Mouse (Mus musculus): ENCODE results near the gene Rab11fip5.
A peak's percentile ranks its signal among the peaks of the same experiment; 100 is the strongest.

Rab11fip5 gene

DNA sequence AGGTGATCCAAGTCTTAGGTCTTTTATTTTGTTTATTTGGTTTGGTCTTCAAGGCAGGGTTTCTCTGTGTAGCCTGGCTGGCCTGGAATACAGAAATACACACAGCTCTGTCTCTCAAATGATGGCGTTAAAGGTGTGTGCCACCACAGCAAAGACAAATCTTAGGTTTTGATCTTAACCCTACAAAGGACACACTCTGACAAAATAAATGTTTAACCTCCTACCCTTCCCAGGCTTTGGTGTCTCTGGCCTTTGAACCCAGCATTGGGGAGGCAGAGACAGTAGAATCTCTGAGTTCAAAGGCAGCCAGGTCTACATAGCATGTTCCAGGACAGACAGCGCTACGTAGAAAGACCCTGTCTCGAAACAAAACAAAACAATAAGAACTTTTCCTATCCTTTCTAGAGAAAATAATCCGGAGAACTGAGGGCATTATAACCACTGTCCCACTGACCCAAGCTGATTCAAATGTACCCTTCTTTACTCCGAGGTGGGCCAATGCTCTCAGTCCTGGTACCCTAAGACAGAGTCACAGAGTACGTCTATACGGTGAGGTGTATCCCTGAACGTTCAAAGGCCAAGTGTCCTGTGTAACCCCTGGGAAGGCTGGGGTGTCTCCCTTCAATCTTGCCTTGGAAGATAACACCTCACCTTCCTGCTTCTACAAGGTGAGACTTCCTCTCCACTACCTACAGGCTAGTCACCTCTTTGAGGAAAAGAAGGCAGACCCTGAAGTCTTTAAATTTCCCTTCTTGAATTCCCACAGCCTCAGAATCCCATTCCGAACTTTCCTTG, 1.2 kb downstream of the Rab11fip5 start:
- DNase-seq = no peak

DNA sequence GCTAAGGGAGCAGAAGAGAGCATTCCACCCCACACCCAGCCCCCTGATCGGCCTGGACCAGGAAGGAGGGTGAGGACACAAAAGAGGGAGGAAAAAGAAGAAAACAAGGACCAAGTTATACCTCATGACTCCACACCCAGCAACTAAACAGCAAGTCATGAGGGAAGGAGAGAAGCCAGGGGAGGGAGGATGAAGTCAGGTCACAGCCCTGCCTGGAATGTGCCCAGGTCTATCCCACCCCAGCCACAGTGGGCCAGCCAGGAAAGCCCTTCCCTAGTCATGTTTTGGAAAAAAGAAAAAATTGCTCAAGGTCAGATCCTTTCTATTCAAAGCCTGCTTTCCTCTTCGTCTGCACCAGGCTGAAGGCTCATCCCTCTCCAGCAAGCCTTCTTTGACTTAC, 1.9 kb downstream of the Rab11fip5 start:
- no peak for DNase-seq

DNA sequence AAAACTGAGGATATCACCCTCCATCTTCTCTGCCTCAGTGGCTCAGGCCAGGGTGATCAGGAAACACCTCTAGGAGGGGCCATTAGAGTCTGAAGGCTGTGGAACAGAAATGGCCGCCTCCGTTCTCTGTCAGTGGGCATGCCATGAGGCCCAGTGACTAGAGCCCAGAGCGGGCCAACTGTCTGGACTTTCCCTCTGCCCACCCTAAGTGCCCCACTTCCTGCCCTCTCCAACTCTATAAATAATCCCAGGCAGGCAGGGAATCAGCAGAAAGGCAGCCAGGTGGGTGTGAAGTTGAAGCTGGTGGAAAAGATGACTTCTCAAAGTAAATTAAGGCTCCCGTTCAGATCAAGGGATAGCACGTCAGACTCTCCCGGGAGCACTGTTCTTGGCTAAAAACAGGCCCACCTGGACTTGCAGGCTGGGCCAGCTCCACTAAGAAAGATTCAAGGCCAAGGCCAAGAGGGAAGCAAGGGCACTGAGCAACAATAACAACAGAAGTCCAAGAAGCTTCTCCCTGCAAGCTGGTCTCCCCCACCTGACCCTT, 2.5 kb downstream of the Rab11fip5 start:
- peak in 1 of 2 experiments; percentile 27 for DNase-seq

DNA sequence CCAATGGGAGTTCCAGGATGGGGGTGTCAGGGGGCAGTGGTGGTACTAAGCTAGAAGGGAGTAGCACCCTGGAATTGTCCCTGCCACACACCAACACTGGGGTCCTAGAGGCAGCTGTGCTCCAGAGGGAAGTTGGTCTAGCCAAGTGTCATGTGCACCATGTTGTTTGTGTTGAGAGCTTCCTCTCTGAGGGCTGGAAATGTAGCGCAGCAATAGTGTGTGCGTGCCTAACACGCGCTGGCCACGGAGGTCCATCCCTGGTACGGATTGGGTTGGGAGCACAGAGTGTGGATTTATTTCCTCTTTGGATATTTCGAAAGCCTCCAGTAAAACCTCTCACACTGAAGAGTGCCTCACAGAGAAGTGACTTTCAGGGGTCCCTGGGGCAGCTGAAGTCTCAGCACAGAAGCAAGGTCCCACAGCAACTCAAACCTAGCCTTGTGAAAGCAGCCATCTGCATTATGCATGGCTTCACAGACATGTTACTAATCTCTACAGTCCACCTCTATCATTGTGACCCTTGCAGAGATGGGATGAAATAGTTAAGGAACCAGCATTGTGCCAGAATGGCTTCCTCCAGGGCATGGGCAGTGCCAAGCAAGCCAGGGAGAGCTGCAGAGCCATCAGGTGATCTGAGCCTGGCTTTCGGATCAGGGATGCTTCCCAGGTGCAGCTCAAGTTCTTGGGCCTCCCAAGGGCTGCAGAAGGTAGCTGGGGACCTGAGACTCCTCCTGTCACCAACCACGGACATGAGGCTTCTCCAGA, 3.6 kb downstream of the Rab11fip5 start:
- no peak for DNase-seq

DNA sequence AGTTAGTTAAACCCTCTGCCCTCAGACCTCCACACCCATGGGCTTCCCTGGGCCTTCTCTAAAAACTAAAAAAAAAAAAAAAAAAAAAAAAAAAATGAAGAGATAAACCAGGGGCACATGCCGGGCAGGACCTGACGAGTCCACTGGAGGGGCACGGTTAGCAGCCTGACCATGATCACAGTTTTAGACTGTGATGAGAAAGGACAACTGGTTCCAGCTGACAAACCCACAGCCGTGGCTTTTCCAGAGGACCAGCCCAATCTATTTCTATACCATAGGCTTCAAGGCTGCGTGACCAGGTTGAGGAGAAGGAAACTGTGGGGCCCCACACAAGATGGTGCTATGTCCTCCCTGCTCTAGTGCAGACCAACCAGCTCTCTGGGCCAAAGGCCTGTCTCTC, 4.4 kb downstream of the Rab11fip5 start:
- no peak for DNase-seq

DNA sequence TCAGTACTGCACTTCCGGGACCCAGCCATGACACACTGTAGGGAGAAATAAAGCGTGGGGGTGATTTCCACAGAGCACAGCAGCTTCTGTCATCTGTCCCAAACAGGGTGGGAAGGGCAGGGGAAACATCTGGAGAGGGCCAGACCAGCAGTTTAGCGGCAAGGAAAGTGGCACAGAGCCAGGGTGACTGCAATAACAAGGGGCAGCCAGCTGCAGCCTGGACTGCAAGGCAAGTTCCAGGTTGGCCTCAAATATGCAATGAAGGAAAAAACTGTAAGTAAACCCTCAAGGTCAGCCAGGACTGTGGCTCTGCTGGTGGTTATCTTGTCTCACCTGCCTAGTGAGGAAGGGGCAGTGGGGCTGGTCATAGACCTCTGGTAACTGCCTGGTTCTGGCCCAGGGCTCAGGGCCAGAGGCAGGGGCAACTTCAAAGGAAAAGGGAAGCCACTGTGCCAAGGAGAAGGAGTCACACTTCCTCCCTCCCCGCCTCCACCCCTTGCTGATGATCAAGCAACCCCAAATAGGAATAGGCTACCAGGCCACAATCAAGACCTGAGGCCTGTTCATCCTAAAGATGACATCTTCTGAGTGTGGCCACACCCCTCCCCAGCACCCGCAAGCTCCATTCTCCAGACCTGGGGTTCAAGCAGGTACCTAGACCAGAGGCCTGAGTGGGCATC, 5.1 kb downstream of the Rab11fip5 start:
- no peak for DNase-seq

DNA sequence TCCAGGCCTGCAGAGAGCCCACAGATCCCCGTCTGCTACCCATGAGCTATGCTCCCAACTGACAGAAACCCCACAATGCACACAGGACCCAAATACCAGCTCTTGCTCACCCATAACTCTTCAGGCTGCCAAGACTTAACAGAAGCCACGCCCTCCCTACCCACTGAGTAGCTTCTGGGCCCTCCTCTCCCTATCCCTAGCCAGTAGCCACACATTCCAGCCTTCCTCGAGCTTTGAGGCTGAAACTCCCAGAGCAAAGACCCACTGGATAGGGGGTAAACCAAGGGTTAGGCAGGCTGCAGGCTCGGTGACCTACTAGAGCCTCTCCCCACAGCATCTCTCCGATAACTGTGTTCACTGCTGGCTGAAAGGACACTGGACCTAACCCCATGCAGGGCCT, 5.7 kb downstream of the Rab11fip5 start:
- no peak for DNase-seq

DNA sequence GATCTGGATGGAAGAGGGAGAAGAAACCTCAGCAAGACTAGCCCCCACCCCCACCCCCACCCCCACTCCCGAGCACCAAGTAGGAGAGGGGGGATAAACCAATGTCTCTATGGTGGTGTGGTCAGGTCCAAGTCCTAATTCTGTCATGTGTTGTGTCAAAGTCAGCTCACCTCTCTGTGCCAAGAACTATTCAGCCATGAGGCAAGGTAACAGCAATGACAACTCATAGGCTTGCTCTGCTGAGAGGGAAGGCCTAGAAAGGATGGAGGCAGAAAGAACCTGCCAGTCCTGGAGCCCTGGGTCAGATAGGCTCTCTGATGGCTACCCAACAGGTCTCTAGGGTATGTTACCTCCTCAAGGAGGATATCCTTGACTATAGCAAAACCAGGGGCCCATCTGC, 6.3 kb downstream of the Rab11fip5 start:
- DNase-seq = no peak

DNA sequence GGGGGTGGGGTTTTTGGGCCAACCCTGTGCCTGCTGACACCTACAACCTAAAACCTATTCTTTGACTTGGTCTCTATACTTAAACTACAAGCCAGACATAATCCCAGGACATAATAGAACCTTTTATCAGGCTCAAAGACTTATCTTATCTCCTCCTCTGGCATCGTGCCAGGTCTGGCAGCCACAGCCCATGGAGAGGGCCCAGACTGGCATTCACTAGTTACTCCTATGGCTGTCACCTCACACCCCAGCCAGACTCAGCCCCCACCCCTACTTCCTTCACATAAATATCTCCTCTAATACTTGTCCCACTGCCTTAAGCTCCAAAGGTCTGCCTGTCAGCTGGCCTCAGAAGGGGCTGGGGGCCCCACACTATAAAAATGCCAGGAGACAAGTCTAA, 8.0 kb downstream of the Rab11fip5 start:
- DNase-seq = no peak

DNA sequence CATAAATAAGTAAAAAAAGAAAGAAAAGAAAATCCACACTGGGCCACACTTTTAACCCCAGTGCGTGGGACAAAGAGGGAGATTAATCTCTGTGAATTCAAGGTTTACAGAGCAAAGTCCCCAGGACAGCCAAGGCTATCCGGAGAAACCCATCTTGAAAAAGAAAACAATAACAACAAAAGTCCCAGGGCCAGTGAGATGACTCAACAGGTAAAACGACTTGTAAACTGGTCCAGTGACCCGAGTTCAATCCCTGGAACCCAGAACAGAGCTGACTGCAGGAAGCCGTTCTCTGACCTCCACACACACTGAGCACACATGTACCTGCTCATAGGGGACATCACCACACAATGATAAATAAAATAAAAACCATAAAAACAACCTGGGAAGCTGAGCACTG, 10.0 kb downstream of the Rab11fip5 start:
- no peak for DNase-seq

DNA sequence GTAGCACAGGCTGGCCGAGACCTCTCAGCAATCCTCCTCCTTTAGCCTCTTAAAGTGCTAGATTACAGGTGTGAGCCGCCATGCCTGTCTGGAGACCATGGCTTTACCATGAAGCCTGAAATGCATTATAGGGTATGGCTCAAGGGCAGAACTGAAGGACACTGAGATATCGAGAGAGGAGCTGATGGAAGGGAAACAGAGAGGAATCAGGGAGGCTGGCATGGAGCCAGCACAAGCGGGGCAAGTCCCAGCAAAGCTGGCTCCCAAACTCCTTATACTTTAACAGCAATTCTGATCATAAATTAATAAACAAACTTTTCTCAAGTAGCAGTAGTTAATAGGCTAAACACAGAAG, 10.6 kb downstream of the Rab11fip5 start:
- DNase-seq = no peak

DNA sequence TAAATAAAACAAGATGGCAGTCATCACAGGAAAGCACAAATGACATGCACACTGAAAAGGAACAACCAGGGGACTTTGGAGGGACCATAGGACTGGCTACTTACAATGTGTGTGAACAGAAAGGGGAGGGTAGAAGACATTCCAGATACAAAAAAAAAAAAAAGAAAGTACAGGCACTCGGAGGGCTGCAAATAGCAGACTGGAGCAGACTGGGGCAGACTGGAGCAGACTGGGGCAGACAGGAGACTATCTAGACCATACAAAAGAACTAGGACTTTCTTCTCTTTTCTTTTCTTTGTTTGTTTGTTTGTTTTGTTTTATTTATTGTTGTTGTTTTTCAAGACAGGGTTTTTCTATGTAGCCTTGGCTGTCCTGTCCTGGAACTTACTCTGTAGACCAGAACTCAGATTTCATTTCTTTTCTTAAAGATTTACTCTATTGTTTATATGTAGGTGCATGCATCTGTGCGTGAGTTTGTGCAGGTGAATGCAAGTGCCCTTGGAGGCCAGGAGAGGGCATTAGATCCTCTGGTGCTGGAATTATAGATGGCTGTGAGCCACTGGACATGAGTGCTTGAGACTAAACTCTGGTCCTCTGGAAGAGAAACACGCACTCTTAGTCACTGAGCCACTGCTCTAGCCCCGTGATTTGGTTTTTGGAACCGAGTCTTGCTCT, 11.1 kb downstream of the Rab11fip5 start:
- no peak for DNase-seq

DNA sequence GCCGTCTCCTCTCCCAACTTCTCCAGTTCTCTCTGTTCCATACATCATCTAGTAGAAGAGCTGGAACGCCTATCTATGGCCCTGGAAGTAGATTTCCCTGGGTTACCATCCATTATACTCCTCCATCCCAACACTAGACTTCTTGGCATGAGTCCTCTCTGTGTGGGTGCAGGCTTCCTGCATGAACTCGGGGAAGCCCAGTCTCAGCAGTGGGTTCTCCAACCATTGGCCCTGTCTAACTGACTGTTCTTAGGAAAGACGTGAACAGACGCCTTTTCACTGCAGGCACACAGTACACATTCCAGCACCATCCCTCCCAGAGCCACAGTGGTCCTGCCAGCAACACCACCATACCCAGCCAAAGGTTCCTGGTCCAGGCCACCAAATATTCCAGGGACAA, 11.8 kb downstream of the Rab11fip5 start:
- peak in 1 of 2 experiments; percentile 13 for DNase-seq

DNA sequence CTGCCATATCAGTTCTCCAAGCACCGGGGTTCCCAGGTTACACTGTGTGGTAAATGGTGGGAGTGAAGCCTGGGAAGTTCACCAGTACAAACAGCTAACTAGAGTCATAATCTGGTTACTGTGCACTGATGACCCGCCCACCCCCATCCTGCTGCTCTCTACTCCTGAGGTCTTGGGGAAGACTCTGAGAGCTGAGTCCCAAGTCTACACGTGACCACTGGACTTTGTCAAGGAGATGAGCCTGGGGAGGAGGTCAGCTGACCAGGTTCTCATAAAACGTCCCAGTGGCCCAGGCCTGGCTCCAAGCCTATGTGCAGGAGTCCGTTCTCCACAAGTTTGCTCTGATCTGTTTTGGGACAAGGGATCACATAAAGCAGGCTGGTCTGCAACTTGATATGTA, 14.1 kb downstream of the Rab11fip5 start:
- DNase-seq = peak in 1 of 2 experiments; percentile 3

DNA sequence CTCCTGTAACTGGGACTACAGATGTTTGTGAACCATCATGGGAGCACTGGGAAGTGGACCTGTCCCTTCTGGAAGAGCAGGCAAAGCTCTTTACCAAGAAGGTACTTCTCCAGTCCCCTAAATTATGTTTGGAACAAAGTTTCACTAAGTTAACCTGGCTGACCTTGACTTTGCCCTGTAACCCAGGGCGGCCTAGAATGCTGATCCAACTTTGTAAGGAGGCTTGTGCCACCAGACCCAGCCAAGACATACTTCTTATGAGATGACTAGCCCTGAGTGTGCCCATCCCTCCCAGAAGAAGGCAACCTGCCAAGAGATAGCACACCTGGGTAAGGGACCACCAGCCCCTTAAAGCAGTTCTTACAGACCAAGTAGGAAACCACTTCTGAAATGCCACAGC, 15.6 kb downstream of the Rab11fip5 start:
- no peak for DNase-seq

DNA sequence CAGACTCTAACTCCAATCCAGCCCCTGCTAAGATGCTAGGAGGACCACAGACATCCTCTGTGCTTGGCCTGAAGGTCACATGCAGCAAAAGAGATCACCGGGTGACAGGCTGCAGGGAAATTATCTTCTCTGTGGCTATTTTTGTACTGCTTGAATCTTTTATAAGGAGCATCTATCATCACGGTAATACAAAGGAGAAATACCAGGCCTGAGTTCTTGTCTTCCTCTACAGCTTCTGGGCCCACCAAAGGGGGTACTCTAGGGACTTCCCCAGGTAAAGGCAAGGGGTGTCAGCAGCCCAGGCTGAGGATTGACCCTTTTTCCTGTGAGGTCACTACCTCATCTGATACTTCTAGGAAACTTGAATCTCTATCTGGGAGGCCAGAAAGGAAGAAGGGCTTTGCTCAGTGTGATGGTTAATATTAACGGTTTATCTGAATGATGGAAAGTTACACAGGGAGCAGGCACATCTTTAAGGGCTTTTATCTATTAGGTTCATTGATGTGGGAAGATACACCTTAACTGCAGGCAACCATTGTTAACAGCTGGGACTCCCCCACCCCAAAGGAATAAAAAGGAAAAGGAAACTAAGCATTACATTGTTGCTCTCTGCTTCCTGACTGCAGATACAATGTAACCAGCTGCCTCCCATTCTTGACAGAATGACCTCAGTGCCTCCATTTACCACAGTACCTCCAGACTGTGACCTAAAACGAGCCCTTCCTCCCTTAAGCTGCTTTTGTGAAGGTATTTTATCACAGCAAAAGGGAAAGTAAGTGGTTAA, 17.6 kb downstream of the Rab11fip5 start:
- no peak for DNase-seq

DNA sequence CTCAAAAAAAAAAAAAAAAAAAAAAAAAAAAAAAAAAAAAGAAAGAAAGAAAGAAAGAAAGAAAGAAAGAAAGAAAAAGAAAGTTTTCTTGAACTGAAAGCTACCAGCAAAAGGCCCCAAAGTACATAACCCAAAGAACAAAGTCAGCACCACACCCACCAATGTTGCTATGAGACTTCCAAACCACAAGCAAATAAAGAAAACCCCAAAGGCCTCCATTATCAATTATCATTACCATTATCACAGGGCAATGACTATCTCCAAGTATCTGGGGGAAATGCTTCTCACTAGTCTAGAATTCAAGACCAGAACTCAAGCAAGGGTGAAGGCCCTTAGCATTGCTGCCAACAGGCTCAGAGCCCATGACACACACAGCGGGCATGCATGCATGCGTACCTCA, 18.7 kb downstream of the Rab11fip5 start:
- no peak for DNase-seq

DNA sequence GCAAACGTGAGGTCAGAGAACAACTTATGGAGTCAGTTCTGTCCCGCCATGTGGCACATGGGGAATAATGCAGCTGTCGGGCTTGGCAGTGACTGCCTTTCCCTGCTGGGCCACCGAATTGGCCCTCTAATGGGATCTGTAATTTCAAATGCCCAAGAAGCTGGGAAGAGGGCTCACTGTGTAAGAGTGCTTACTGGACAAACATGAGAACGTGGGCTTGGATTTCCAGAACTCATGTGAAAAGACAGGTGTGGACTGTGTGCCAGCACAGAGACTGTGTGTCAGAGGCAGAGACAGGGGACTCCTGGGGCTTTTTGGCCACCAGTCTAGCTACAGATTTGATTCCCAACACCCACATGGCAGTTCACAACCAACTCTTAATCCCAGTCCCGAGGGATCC, 19.7 kb downstream of the Rab11fip5 start:
- DNase-seq = peak; percentile 67 to 73

DNA sequence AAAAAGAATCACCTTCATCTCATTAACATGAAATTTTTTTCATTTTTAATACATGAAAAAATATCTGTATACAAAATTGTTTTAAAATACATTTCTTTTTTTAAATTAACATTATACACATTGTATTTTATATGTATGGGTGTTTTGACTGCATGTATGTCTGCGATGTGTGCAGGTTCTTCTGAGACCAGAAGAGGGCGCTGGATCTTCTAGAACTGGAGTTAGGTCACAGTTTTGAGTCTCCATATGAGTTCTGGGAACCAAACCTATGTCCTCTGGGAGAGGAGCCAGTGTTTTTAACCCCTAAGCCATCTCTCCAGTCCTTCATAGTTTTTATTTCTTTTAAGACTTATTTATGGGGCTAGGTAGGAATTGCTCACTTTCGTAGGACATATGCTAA, 20.7 kb downstream of the Rab11fip5 start:
- DNase-seq = peak in 1 of 2 experiments; percentile 11

DNA sequence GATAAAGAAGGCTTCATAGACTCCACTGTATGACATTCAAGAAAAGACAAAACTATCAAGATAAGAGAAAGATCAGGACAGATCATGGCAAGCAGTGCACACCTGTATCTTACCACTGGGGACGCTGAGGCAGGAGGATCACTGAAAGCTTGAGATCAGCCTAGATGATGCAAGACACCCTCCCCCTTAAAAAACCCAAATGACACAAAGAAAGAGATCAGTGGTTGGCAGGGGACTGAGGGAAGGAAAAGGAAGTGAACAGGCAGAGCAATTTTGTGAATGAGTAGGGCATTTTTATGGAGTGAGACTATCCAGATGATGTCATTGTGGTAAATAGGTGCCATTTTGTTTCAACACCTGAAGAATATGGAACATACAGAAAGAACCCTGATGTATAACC, 24.3 kb downstream of the Rab11fip5 start:
- DNase-seq = no peak

DNA sequence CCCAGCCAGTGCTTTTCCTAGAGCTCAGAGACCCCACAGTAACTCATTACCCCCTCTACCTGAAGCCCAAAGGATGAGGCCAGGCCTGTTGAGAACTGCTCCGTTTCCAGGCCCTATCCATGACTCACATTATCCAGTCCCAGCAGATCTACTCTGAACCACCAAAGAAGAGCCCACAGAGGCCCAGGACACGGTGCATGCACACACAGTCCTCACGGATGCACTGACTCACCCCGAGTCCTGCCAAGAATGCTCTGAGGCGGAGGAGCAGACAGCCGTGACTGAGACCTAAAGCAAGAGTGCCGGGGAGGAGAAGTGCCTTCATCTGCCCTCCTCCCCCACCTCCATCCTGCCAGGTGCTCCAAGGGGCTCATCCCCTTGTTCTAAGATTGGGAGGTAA, 25.2 kb downstream of the Rab11fip5 start:
- peak; percentile 58 to 70 for DNase-seq

DNA sequence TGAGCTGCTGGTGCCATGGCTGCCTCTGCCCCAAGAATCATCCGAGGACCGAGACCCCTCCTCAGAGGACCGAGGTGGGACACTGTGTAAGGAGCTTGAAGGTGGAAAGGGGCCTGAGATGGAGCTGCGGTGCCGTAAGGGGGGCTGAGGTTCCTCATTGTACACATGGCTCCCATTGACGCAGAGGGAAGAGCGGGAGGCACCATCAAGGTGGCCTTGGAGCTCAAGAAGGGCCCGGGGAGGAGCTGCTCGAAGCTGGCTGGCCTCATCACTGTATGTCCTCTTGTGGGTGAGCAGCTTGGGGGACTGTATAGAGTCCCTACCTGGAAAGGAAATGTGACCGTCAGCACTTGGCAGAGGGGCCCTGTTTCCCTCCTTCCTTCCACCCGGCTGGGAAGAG, 26.3 kb downstream of the Rab11fip5 start:
- DNase-seq = no peak
